Mouse (Mus musculus) embryonic facial prominence, embryonic 10.5 days (tissue): Measurements from ENCODE around the gene Samsn1. TPM values are rescaled to one million over a fixed set of nuclear protein-coding genes. Genes with fewer than 3 reads are reported as not detected.

Experiments used
- DNase-seq: peaks from one replicate; pipeline ENCODE4 v3.0.0-alpha.2; 2017; ENCODE audit warnings: low spot score
- H3K27ac ChIP-seq: fragments of 300-500 bp; sonication (generic); replicated peaks from 2 replicates; pipeline ENCODE4 v1.5.1; 2016; ENCODE audit warnings: mild to moderate bottlenecking
- H3K27me3 ChIP-seq: fragments of 300-500 bp; sonication (generic); replicated peaks from 2 replicates; pipeline ENCODE4 v1.6.1; 2016; ENCODE audit warnings: low read depth, mild to moderate bottlenecking; ENCODE audit not compliant: poor library complexity, severe bottlenecking
- H3K36me3 ChIP-seq: fragments of 300-500 bp; sonication (generic); replicated peaks from 2 replicates; pipeline ENCODE4 v1.6.1; 2016; ENCODE audit warnings: mild to moderate bottlenecking, moderate library complexity
- H3K4me1 ChIP-seq: fragments of 300-500 bp; sonication (generic); 2 replicates; pipeline ENCODE4 v1.6.1; 2016
- H3K4me3 ChIP-seq: fragments of 300-500 bp; sonication (generic); 2 replicates; pipeline ENCODE4 v1.5.1; 2016; ENCODE audit warnings: mild to moderate bottlenecking, moderate library complexity
- H3K9me3 ChIP-seq: fragments of 300-500 bp; sonication (generic); 2 replicates; pipeline ENCODE4 v1.6.1; 2016; ENCODE audit warnings: mild to moderate bottlenecking
- WGBS: fragments of 180-500 bp; shearing (Covaris S2); methylation state at CpG from one replicate; pipeline ENCODE4 v1.1.7; 2016; 5-methylcytosine and 5-hydroxymethylcytosine counted together
- polyA plus RNA-seq: library from polyadenylated mRNA; unstranded; fragments of >200 nt; fragmentation: Nextera tagmentation; extraction: Ambion mirVana; gene quantifications from 2 replicates; pipeline ENCODE4 v1.2.1, GENCODE M21; 2016

The Samsn1 gene
- polyA plus RNA-seq, 1 experiment from 2014 or later, result 1.0 TPM

- DNase-seq, result no peak
- no peaks in the 10 kb centered on the region for H3K4me1 ChIP-seq
- no peak overlapping the region for H3K27ac ChIP-seq
- no peaks in the 10 kb centered on the region for H3K36me3 ChIP-seq
- H3K4me3 ChIP-seq, result no peak overlapping the region
- 76% methylated on average over 6 of the region's 6 CpGs for WGBS
- no peaks in the 10 kb centered on the region for H3K27me3 ChIP-seq
- H3K9me3 ChIP-seq, result no peaks in the 10 kb centered on the region
These were observed 198.9 kb downstream of the Samsn1 start for GRCm38 (mm10) chr16:75823226-75823625.

- H3K4me3 ChIP-seq, result no peak overlapping the region
- no peaks in the 10 kb centered on the region for H3K36me3 ChIP-seq
- H3K27ac ChIP-seq, result no peak overlapping the region
- DNase-seq, result no peak
- H3K4me1 ChIP-seq, result no peaks in the 10 kb centered on the region
- H3K27me3 ChIP-seq, result no peaks in the 10 kb centered on the region
- no peaks in the 10 kb centered on the region for H3K9me3 ChIP-seq
- 40% methylated on average over 3 of the region's 3 CpGs for WGBS
These were observed 201.1 kb downstream of the Samsn1 start for GRCm38 (mm10) chr16:75820963-75821362.
